Mouse (Mus musculus): Measurements from ENCODE around the gene Atxn1.

The Atxn1 gene

GRCm38 (mm10) chr13:45903519-45904274 is 61.1 kb downstream of the Atxn1 start:
- no peak for DNase-seq (ENCODE audit: extremely low spot score, low read depth, low spot score)

DNA sequence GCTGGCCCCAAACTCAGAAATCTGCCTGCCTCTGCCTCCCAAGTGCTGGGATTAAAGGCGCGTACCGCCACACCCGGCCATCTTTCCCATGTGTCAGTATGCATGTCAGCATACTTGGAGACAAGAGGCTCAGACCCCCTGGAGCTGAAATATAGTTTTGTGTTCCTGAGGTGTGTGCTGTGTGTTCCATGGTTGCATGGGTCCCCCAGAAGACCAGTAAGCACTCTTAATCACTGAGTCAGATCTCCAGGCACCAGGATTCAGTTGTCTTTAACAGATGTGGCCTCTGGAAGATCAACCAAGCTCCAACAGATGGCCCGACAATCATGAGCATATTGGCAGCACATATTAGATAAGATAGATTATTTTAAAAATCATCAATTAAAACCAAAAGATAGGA is 62.4 kb downstream of the Atxn1 start:
- no peak for DNase-seq (ENCODE audit: extremely low spot score, low read depth, low spot score)

DNA sequence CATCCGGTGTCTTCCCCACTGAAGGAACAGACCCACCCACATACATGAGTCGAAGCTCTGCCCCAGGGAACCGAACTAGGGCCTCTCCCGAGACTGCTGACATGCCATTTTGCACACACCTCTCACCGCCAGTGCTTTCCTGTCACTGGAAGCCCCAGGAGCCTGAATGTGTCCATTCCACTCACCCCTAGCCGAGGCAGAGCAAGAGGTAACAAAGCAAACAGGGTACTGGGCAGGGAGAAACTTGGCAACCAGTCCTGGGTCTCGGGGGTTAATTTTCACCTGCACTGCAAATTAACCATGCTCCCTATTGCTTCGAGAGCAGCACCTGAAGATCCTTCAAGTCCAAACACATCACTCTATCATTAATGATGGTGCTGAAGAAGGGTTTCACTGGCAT is 64.0 kb downstream of the Atxn1 start:
- DNase-seq (ENCODE audit: extremely low spot score, low read depth, low spot score): no peak

GRCm38 (mm10) chr13:45897571-45897970 is 67.2 kb downstream of the Atxn1 start:
- DNase-seq (ENCODE audit: extremely low spot score, low read depth, low spot score): no peak

GRCm38 (mm10) chr13:45894760-45895159 is 70.0 kb downstream of the Atxn1 start:
- DNase-seq (ENCODE audit: extremely low spot score, low read depth, low spot score): no peak

GRCm38 (mm10) chr13:45894234-45894633 is 70.6 kb downstream of the Atxn1 start:
- no peak for DNase-seq (ENCODE audit: extremely low spot score, low read depth, low spot score)

GRCm38 (mm10) chr13:45891073-45891472 is 73.7 kb downstream of the Atxn1 start:
- no peak for DNase-seq (ENCODE audit: extremely low spot score, low read depth, low spot score)

- no peak for DNase-seq (ENCODE audit: extremely low spot score, low read depth, low spot score)
Observed at GRCm38 (mm10) chr13:45888953-45889749, 75.7 kb downstream of the Atxn1 start.

- no peak for DNase-seq (ENCODE audit: extremely low spot score, low read depth, low spot score)
Observed at GRCm38 (mm10) chr13:45884878-45885277, 79.9 kb downstream of the Atxn1 start.

DNA sequence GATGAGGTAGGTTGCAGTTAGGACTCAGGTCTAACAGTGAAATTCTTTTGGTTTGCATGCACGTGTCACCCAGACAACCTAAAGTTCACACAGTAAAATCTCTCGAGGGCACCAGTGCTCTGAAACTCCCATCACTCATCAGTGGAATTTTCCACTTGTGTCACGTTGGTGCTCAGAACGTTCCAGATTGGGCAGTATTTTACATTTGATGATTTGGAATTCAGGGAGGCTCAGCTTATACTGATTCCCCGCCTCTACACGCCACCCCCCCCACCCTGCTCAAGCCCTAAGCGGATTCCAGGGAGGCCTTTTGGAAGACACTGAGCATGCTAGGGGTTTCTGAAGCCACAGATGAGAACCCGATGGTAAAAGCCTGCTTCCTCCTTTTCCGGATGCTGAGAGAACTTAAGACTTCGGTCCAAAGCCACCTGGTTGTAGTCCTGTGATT is 81.0 kb downstream of the Atxn1 start:
- no peak for DNase-seq (ENCODE audit: extremely low spot score, low read depth, low spot score)

- no peak for DNase-seq (ENCODE audit: extremely low spot score, low read depth, low spot score)
Observed at GRCm38 (mm10) chr13:45882976-45883440, 81.8 kb downstream of the Atxn1 start.

DNA sequence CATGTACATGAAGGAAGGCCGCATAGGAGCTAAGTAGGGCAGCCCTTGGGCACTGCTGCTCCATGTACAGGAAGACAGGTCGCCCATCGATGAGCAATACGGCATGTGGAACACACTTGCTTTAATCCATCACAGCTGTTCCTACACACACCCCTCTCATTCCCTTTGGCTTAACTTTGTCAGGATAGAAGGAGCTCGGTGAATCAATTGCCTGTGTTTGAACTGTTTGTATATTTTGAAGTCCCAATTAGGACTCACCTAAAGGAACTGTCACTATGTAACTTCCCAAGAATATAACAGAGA is 84.3 kb downstream of the Atxn1 start:
- DNase-seq (ENCODE audit: extremely low spot score, low read depth, low spot score): no peak

DNA sequence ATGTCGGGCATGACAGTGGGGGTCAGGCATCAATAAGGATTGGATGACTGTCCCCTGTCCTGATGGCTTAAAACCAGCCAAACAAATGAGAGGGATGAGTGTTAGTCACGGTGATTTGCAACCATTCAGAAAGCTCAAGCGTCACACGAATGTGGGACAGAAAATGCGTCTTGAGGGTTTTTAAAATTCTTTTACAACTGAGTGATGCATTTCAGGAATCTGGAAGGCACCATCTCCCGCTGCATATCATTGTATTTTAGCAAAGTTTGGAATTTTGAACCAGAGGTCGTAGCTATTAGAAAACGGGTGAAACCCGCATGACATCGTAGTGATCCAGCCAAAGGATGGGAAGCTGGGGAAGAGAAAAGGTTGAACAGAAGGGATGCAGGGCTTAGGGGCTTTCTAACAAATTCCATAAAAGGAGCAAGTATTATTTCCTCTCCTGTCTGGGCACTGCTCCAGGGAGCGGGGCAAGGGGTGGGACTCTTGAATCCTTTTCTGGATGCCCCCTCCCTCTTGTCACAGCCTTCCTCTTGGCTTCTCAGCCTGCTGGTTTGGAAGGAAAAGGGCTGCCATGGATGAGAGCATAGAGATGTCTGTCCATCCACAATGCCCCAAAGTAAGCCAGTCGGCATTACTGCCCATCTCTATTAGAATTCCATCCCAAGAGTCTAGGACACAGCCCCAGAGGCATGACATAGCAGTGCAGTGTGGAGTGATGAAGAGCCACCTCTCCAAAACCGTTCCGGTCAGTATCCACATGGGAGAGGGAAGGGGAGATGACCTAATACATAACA is 84.9 kb downstream of the Atxn1 start:
- no peak for DNase-seq (ENCODE audit: extremely low spot score, low read depth, low spot score)

DNA sequence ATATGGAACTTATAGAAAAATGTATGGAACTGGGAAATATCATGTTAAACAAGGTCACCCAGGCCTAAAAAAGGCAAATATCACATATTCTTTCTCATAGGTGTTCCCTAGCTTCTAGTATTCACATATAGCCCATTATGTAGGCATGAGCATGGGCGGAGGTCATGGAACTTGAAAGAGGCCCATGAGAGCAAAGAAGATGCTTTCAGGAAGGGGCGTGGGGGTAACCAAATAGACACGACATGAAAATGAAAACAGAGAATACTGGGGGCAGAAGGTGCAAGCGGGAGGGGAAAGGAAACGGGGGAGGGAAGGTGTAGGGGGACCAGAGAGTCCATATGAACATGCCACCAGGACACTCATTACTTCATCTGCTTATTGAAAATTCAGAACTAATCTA is 87.9 kb downstream of the Atxn1 start:
- DNase-seq (ENCODE audit: extremely low spot score, low read depth, low spot score): no peak

DNA sequence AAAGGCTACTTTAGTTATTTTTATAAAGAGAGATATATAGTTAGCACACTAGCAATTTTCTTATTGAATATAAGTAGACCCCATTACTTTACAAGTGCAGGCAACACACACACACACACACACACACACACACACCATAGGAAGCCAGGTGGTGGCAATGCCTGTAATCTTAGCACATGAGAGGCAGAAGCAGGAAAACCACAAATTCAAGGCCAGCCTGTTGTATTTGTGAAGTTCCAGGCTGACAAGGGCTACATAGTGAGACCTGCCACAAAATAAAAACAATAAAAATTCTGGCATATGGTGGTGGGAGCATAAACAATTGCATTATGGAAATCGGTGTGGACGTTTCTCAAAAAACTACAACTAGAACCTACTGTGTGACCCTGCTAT is 88.4 kb downstream of the Atxn1 start:
- DNase-seq (ENCODE audit: extremely low spot score, low read depth, low spot score): no peak

GRCm38 (mm10) chr13:45875686-45876367 is 89.0 kb downstream of the Atxn1 start:
- no peak for DNase-seq (ENCODE audit: extremely low spot score, low read depth, low spot score)

DNA sequence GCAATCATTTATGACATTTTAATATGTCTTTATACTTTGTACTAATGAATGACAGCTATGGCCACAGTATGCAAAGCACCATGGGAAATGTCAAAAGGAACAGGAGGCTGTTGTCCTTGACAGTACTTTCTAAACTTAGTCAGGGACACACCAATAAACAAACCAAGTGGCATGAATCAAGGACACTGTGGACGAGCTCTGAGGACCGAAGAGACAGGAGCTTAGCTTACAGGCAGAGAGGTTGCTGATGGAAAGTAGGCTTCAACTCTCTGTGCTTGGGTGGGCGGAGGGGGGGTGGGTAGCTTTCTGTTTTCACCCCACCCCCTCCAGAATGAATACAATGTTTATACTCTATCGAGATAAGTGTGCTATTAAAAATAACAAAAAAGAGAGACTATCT is 90.6 kb downstream of the Atxn1 start:
- DNase-seq (ENCODE audit: extremely low spot score, low read depth, low spot score): no peak

GRCm38 (mm10) chr13:45872966-45873365 is 91.8 kb downstream of the Atxn1 start:
- DNase-seq (ENCODE audit: extremely low spot score, low read depth, low spot score): no peak

GRCm38 (mm10) chr13:45872041-45872746 is 92.6 kb downstream of the Atxn1 start:
- no peak for DNase-seq (ENCODE audit: extremely low spot score, low read depth, low spot score)

DNA sequence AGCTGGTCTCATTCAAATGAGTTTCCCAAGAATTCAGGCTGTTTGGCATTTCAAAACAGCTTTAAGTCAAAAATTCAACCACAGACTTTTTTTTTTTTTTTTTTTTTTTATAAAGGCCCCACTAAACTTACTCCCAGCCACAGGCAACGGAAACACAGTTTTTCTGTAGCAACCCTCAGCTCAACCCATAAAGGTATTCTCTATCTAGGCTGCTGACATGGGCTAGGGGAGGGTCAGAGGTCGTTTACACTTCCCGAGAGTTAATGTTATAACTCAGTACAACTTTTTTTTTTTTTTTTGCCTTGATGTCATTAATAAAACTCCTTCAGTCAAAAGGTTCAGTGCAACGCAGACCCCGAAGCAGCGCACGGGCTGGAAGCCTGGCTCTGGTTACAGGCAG is 93.3 kb downstream of the Atxn1 start:
- no peak for DNase-seq (ENCODE audit: extremely low spot score, low read depth, low spot score)
